Mouse (Mus musculus): ENCODE data around the gene Slc29a3. TPM values are rescaled to one million over a fixed set of nuclear protein-coding genes. Genes with fewer than 3 reads are reported as not detected.
"Not testable (repeated sequence)": the region's sequence is repeated elsewhere in the genome, so short reads cannot be mapped to it uniquely, and the experiment has no call there.

Slc29a3 gene
- polyA plus RNA-seq, 1 experiment, result 4.7 TPM

DNA sequence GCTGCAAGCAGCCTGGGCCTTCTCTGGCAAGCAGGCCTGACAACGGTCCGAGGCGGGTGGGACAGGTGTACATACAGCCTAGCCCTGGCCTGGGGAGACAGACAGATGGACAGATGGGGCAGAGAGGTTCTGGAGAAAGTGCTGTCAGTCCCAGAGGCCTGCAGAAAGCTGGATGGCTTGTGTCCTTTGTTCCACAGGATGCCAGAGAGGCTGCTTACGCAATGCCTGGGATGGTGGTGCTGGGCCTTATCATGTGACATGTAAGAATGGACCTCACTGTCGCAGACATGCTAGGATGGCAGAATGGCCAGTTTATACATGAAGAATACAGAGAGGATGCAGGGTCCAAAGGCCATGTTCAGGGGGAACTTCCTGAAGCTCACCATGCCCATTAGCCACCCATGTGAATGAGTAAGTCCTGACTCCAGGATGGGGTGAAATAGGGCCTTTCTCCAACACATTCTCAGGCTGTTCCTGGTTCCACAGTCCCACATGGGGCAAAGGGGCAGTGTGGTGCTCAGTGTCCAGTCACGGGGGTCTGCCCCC, 4.9 kb downstream of the Slc29a3 start:
- no peaks in the 10 kb centered on the region for H3K36me3 ChIP-seq (ENCODE audit: control insufficient read depth, insufficient read depth)
- H3ac ChIP-seq (ENCODE audit: control insufficient read depth, insufficient read length), result no peak overlapping the region
- H3K4me2 ChIP-seq (ENCODE audit: low read depth), result no peak overlapping the region
- no peaks in the 10 kb centered on the region for H3K27me3 ChIP-seq (ENCODE audit: control insufficient read depth, insufficient read depth, insufficient read length)
- H3K4me3 ChIP-seq, result no peak overlapping the region
- H3K79me2 ChIP-seq (ENCODE audit: control insufficient read depth, insufficient read depth), result no peaks in the 10 kb centered on the region
- TF ChIP-seq CEBPB (IDR thresholded peaks at IDR 0.05; ENCODE audit: insufficient read depth, poor library complexity, severe bottlenecking) (peak; percentile 29; the same call in 1 of the 2 replicates), POLR2AphosphoS2 (IDR thresholded peaks at IDR 0.05; ENCODE audit: insufficient read length, low read depth) (no peak)

DNA sequence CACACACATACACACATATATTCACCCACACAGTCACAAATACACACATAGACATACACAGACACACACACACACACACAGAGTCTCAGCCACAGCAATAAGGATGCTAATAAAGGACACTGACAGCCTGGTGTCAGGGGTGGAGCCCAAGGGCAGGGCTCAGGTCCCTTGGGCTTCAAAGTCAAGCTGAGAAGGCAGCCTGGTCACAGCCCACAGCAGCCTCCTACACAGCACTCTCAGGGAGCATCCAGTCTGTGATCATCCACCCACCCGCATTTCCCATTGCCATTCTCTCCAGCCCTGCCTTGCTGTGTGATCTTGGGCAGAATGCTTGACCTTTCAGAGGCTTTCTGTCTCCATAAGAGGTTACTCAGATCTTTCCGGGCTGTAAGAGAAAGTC, 6.1 kb downstream of the Slc29a3 start:
- TF ChIP-seq POLR2AphosphoS2 (IDR thresholded peaks at IDR 0.05; ENCODE audit: insufficient read length, low read depth) (no peak), TCF3 (IDR thresholded peaks at IDR 0.05; ENCODE audit: insufficient read length, low read depth) (no peak), USF1 (IDR thresholded peaks at IDR 0.05; ENCODE audit: low read depth) (no peak), MYOG (IDR thresholded peaks at IDR 0.05; ENCODE audit: control insufficient read depth in 1 of 3, insufficient read depth in 1 of 3, insufficient read length in 2 of 3, low read depth in 2 of 3) (no peak), CEBPB (IDR thresholded peaks at IDR 0.05; ENCODE audit: insufficient read depth, poor library complexity, severe bottlenecking) (no peak), MAX (IDR thresholded peaks at IDR 0.05; ENCODE audit: low read depth) (no peak), E2F4 (IDR thresholded peaks at IDR 0.05; ENCODE audit: insufficient read depth) (no peak), MYOD1 (IDR thresholded peaks at IDR 0.05; ENCODE audit: control insufficient read depth in 1 of 3, insufficient read length in 2 of 3, low read depth in 2 of 3) (no peak), POLR2A (IDR thresholded peaks at IDR 0.05; ENCODE audit: insufficient read length, low read depth) (no peak), TCF12 (IDR thresholded peaks at IDR 0.05; ENCODE audit: insufficient read depth, poor library complexity, severe bottlenecking) (no peak), SRF (IDR thresholded peaks at IDR 0.05; ENCODE audit: control insufficient read depth, insufficient read length, low read depth) (no peak), REST (IDR thresholded peaks at IDR 0.05; ENCODE audit: insufficient read depth, insufficient read length) (no peak)
- Histone ChIP-seq H3K79me2 (ENCODE audit: control insufficient read depth, insufficient read depth) (no peaks in the 10 kb centered on the region), H3ac (ENCODE audit: control insufficient read depth, insufficient read length) (no peak overlapping the region), H3K4me3 (no peak overlapping the region), H3K4me2 (ENCODE audit: low read depth) (no peak overlapping the region), H3K36me3 (ENCODE audit: control insufficient read depth, insufficient read depth) (no peaks in the 10 kb centered on the region), H3K27me3 (ENCODE audit: control insufficient read depth, insufficient read depth, insufficient read length) (no peaks in the 10 kb centered on the region)

DNA sequence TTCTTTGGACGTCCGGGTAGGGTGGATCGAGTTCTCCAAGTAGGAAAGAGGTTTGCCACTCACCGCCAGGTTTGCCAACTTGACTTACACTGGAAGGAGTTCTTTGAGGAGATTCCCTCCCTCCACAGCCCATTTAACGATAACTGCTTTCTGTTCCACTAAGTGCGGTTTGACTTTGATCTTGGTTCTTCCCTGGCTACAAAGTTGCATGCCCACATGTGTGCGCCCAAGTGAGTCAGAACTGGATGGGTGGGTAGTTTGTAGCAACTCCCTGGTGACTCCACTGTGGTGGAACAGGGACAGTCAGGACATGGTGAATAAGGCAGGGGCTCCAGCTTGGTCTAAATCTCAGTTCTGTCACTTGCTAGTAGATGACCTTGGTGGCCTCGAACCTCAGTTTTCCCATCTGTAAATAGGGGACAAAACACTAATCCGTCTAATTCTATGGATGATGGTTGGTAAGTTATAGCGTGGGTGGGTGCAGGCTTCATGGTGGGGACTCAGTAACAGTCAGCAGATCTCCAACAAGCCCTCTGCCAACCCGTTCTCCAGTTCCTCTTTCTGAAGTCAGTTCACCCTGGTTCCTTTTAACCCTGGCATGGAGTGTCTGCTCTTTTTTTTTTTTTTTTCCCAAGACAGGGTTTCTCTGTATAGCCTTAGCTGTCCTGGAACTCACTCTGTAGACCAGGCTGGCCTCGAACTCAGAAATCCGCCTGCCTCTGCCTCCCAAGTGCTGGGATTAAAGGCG, 7.9 kb downstream of the Slc29a3 start:
- no peak for TF ChIP-seq TCF3 (IDR thresholded peaks at IDR 0.05; ENCODE audit: insufficient read length, low read depth)
- no peak for TF ChIP-seq REST (IDR thresholded peaks at IDR 0.05; ENCODE audit: insufficient read depth, insufficient read length)
- TF ChIP-seq MYOG (IDR thresholded peaks at IDR 0.05; ENCODE audit: control insufficient read depth in 1 of 3, insufficient read depth in 1 of 3, insufficient read length in 2 of 3, low read depth in 2 of 3), result no peak
- TF ChIP-seq POLR2AphosphoS2 (IDR thresholded peaks at IDR 0.05; ENCODE audit: insufficient read length, low read depth), result no peak
- TF ChIP-seq USF1 (IDR thresholded peaks at IDR 0.05; ENCODE audit: low read depth), result no peak
- no peak for TF ChIP-seq MAX (IDR thresholded peaks at IDR 0.05; ENCODE audit: low read depth)
- TF ChIP-seq E2F4 (IDR thresholded peaks at IDR 0.05; ENCODE audit: insufficient read depth), result no peak
- no peak for TF ChIP-seq MYOD1 (IDR thresholded peaks at IDR 0.05; ENCODE audit: control insufficient read depth in 1 of 3, insufficient read length in 2 of 3, low read depth in 2 of 3)
- no peak for TF ChIP-seq POLR2A (IDR thresholded peaks at IDR 0.05; ENCODE audit: insufficient read length, low read depth)
- TF ChIP-seq TCF12 (IDR thresholded peaks at IDR 0.05; ENCODE audit: insufficient read depth, poor library complexity, severe bottlenecking), result no peak
- TF ChIP-seq CEBPB (IDR thresholded peaks at IDR 0.05; ENCODE audit: insufficient read depth, poor library complexity, severe bottlenecking), result no peak
- no peak for TF ChIP-seq SRF (IDR thresholded peaks at IDR 0.05; ENCODE audit: control insufficient read depth, insufficient read length, low read depth)
- Histone ChIP-seq H3K27me3 (ENCODE audit: control insufficient read depth, insufficient read depth, insufficient read length) (no peaks in the 10 kb centered on the region), H3ac (ENCODE audit: control insufficient read depth, insufficient read length) (no peak overlapping the region), H3K4me2 (ENCODE audit: low read depth) (no peak overlapping the region), H3K4me3 (no peak overlapping the region), H3K36me3 (ENCODE audit: control insufficient read depth, insufficient read depth) (no peaks in the 10 kb centered on the region), H3K79me2 (ENCODE audit: control insufficient read depth, insufficient read depth) (no peaks in the 10 kb centered on the region)

DNA sequence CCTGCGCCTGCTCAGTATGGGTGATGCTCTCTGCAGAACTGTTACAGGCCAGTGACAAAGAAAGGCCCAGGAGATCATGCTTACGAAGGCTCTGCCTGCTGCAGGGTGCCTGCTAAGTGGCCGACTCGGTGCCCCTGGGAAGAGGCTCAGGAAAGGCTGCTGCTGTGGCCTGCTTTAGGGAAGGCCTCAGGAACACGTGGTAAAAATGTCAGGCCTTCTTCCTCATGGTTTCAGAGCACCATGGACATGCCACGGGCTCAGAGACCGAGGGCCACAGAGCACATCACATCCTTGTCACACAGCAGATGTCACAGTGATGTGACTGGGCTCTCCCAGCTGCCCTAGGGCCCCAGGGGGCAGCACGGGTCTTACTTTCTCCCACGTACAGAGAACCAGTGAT, 8.9 kb downstream of the Slc29a3 start:
- TF ChIP-seq MYOD1 (IDR thresholded peaks at IDR 0.05; ENCODE audit: control insufficient read depth in 1 of 3, insufficient read length in 2 of 3, low read depth in 2 of 3) (no peak), REST (IDR thresholded peaks at IDR 0.05; ENCODE audit: insufficient read depth, insufficient read length) (no peak), TCF3 (IDR thresholded peaks at IDR 0.05; ENCODE audit: insufficient read length, low read depth) (no peak), CEBPB (IDR thresholded peaks at IDR 0.05; ENCODE audit: insufficient read depth, poor library complexity, severe bottlenecking) (no peak), TCF12 (IDR thresholded peaks at IDR 0.05; ENCODE audit: insufficient read depth, poor library complexity, severe bottlenecking) (no peak), MYOG (IDR thresholded peaks at IDR 0.05; ENCODE audit: control insufficient read depth in 1 of 3, insufficient read depth in 1 of 3, insufficient read length in 2 of 3, low read depth in 2 of 3) (no peak)
- no peaks in the 10 kb centered on the region for H3K36me3 ChIP-seq (ENCODE audit: control insufficient read depth, insufficient read depth)
- no peaks in the 10 kb centered on the region for H3K79me2 ChIP-seq (ENCODE audit: control insufficient read depth, insufficient read depth)
- H3ac ChIP-seq (ENCODE audit: control insufficient read depth, insufficient read length), result no peak overlapping the region
- no peak overlapping the region for H3K4me3 ChIP-seq
- H3K27me3 ChIP-seq (ENCODE audit: control insufficient read depth, insufficient read depth, insufficient read length), result no peaks in the 10 kb centered on the region
- no peak overlapping the region for H3K4me2 ChIP-seq (ENCODE audit: low read depth)

DNA sequence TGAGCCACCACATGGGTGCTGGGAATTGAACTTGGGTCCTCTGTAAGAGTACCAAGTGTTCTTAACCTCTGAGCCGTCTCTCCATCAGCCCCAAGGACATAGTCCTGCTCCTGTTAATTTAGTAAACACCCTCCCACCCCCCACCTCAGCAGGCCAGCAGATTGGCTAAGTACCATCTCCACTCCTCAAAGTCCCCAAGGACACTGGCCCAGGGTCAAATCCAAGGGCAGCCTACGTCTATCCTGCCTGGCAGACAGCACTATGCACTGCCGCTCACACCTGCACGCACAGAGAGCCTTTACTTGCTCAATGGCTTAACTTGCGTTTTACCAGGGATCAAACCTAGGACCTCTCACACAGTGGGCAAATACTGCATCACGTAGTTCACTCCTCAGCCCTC, 9.7 kb downstream of the Slc29a3 start:
- Histone ChIP-seq H3K79me2 (ENCODE audit: control insufficient read depth, insufficient read depth) (no peaks in the 10 kb centered on the region), H3K4me3 (no peak overlapping the region), H3K36me3 (ENCODE audit: control insufficient read depth, insufficient read depth) (no peaks in the 10 kb centered on the region), H3K27me3 (ENCODE audit: control insufficient read depth, insufficient read depth, insufficient read length) (no peaks in the 10 kb centered on the region), H3K4me2 (ENCODE audit: low read depth) (no peak overlapping the region), H3ac (ENCODE audit: control insufficient read depth, insufficient read length) (no peak overlapping the region)
- TF ChIP-seq POLR2A (IDR thresholded peaks at IDR 0.05; ENCODE audit: insufficient read length, low read depth), result no peak
- no peak for TF ChIP-seq MYOD1 (IDR thresholded peaks at IDR 0.05; ENCODE audit: control insufficient read depth in 1 of 3, insufficient read length in 2 of 3, low read depth in 2 of 3)
- no peak for TF ChIP-seq USF1 (IDR thresholded peaks at IDR 0.05; ENCODE audit: low read depth)
- no peak for TF ChIP-seq TCF3 (IDR thresholded peaks at IDR 0.05; ENCODE audit: insufficient read length, low read depth)
- TF ChIP-seq MAX (IDR thresholded peaks at IDR 0.05; ENCODE audit: low read depth), result no peak
- TF ChIP-seq POLR2AphosphoS2 (IDR thresholded peaks at IDR 0.05; ENCODE audit: insufficient read length, low read depth), result no peak
- no peak for TF ChIP-seq E2F4 (IDR thresholded peaks at IDR 0.05; ENCODE audit: insufficient read depth)
- no peak for TF ChIP-seq TCF12 (IDR thresholded peaks at IDR 0.05; ENCODE audit: insufficient read depth, poor library complexity, severe bottlenecking)
- no peak for TF ChIP-seq REST (IDR thresholded peaks at IDR 0.05; ENCODE audit: insufficient read depth, insufficient read length)

DNA sequence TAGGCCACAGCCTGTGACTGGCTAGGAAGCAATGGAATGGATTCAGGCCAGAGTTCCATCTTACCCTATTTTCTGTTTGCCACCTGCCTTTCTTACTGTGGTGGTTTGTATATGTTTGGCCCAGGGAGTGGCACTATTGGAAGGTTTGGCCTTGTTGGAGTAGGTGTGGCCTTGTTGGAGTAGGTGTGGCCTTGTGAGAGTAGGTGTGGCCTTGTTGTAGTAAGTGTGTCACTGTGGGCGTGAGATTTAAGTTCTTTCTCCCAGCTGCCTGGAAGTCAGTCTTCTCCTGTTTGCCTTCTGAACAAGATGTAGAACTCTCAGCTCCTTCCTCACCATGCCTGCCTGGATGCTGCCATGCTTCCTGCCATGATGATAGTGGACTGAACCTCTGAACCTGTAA, 10.3 kb downstream of the Slc29a3 start:
- H3K4me3 ChIP-seq; H3K36me3 ChIP-seq (ENCODE audit: control insufficient read depth, insufficient read depth); H3K27me3 ChIP-seq (ENCODE audit: control insufficient read depth, insufficient read depth, insufficient read length); H3K79me2 ChIP-seq (ENCODE audit: control insufficient read depth, insufficient read depth); H3K4me2 ChIP-seq (ENCODE audit: low read depth); H3ac ChIP-seq (ENCODE audit: control insufficient read depth, insufficient read length): not testable (repeated sequence)

Data from myocyte (in vitro differentiated cells).